Mouse (Mus musculus) E14TG2a.4 (cell line): ENCODE results near the gene Ccdc187.

Experiments
- H3K27me3 ChIP-seq: 2 replicates; pipeline ENCODE4 v1.6.1; 2014; ENCODE audit warnings: low read length, control low read depth; ENCODE audit not compliant: insufficient read depth
- H3K36me3 ChIP-seq: 2 replicates; pipeline ENCODE4 v1.6.1; 2014; ENCODE audit warnings: low read length, control low read depth; ENCODE audit not compliant: insufficient read depth
- H3K4me1 ChIP-seq: replicated peaks from 2 replicates; pipeline ENCODE4 v1.6.1; 2014; ENCODE audit warnings: low read depth, low read length, control low read depth
- H3K4me3 ChIP-seq: replicated peaks from 2 replicates; pipeline ENCODE4 v1.5.1; 2014; ENCODE audit warnings: mild to moderate bottlenecking, low read length
- H3K9me3 ChIP-seq: 2 replicates; pipeline ENCODE4 v1.6.1; 2014; ENCODE audit warnings: low read length, control low read depth
- CTCF ChIP-seq: conservative IDR thresholded peaks from 2 replicates; pipeline ENCODE4 v1.5.1; 2014; ENCODE audit warnings: low read length
- NANOG ChIP-seq: IDR thresholded peaks from 2 replicates; pipeline ENCODE4 v1.6.1; 2014; ENCODE audit warnings: borderline replicate concordance, low read length, mixed read lengths
- POU5F1 ChIP-seq: IDR thresholded peaks from 2 replicates; pipeline ENCODE4 v1.6.1; 2014; ENCODE audit warnings: low read length, borderline replicate concordance

Gene Ccdc187

GRCm38 (mm10) chr2:26313394-26313793, 19.0 kb upstream of the Ccdc187 start:
- Histone ChIP-seq H3K27me3 (peaks cover 31% of the 10 kb centered on the region), H3K4me1 (peaks cover 34% of the 10 kb centered on the region), H3K9me3 (no peaks in the 10 kb centered on the region), H3K4me3 (no peak overlapping the region), H3K36me3 (no peaks in the 10 kb centered on the region)
- TF ChIP-seq POU5F1 (no peak), CTCF (no peak), NANOG (no peak)

DNA sequence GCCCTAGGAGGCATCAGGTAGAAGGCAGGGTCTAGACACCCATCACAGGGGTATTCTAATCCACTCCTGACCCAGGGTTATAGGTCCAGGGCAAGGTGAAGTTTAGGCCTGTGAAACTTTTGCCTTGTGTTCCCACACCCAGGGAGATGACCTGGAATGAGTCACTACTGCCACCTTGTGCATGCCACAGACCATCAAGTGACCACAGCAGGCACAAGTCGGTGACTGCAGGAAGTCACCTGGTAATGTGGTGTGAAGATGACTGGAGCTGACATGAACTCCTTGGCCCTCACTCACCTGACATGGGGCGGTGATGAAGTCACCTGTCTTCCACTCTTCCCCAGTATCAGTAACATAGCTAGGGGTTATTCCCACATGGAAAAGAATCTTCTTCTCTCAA, 18.5 kb upstream of the Ccdc187 start:
- Histone ChIP-seq H3K36me3 (no peaks in the 10 kb centered on the region), H3K9me3 (no peaks in the 10 kb centered on the region), H3K4me3 (no peak overlapping the region), H3K27me3 (peaks cover 25% of the 10 kb centered on the region), H3K4me1 (peaks cover 34% of the 10 kb centered on the region)
- TF ChIP-seq CTCF (no peak), POU5F1 (no peak), NANOG (no peak)

DNA sequence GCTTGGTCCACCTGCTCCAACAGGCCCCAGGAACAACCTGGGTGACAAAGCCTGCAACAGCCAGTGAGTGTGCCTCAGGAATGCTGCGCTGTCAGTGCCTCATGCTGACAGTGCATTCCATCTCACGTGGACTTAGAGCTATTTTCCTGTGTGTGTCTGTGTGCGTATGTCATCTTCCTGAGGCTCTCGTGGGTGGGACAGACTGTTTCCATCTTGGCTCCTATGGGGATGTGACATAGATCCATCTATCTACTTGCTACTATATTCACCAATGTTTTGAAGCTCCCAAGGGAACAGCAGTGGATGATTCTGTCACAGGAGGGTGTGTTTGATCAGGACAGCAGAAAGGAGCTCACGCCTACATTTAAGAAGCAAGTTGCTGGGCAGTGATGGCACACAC, 17.6 kb upstream of the Ccdc187 start:
- Histone ChIP-seq H3K27me3 (peaks cover 16% of the 10 kb centered on the region), H3K4me1 (peaks cover 34% of the 10 kb centered on the region), H3K4me3 (no peak overlapping the region), H3K36me3 (no peaks in the 10 kb centered on the region), H3K9me3 (no peaks in the 10 kb centered on the region)
- TF ChIP-seq POU5F1 (no peak), CTCF (no peak), NANOG (no peak)

DNA sequence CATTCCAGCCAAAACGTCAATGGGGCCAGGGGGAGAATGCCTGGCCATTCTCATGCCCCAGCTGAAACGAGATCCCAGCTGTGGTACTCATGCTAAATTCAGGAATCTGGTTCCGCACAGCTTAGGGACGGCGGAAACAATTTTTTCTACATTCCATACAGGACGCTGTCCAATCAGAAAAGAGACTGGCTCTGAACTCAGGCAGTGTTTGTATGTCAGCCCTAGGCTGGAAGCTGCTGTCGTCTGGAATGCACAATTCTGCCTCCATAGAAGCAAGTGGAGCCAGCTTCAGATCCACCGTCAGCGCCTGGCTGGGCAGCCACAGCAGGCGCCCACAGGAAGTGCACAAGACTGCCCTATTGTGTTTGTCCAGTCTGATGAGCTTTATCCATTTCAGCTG, 15.4 kb upstream of the Ccdc187 start:
- no peak for TF ChIP-seq CTCF
- no peak for TF ChIP-seq NANOG
- TF ChIP-seq POU5F1: no peak
- H3K4me1 ChIP-seq: peaks cover 28% of the 10 kb centered on the region

DNA sequence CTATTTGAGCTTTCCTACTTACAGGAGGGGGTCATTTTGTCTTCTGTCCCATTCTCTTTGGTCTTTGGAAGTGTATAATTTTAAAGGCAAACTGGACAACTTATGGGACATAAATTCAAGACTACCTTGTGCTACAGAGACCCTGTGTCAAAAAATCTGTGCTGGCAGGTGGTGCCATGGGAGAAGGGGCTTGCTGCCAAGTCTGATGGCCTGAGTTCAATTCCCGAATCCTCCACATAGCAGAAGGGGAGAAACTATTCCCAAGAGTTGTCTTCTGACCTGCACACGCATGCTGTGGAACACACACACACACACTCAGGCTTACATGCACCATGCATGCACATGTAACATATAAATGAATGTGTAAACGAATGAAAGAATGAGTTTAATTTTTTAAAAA, 12.3 kb upstream of the Ccdc187 start:
- Histone ChIP-seq H3K4me3 (no peak overlapping the region), H3K27me3 (no peaks in the 10 kb centered on the region), H3K9me3 (no peaks in the 10 kb centered on the region), H3K4me1 (peaks cover 26% of the 10 kb centered on the region), H3K36me3 (no peaks in the 10 kb centered on the region)
- TF ChIP-seq NANOG: no peak
- TF ChIP-seq CTCF: no peak
- TF ChIP-seq POU5F1: no peak

More for the DNA sequence above, 15.4 kb upstream of the Ccdc187 start:
- no peaks in the 10 kb centered on the region for H3K36me3 ChIP-seq
- no peaks in the 10 kb centered on the region for H3K9me3 ChIP-seq
- H3K4me3 ChIP-seq: no peak overlapping the region
- no peaks in the 10 kb centered on the region for H3K27me3 ChIP-seq

DNA sequence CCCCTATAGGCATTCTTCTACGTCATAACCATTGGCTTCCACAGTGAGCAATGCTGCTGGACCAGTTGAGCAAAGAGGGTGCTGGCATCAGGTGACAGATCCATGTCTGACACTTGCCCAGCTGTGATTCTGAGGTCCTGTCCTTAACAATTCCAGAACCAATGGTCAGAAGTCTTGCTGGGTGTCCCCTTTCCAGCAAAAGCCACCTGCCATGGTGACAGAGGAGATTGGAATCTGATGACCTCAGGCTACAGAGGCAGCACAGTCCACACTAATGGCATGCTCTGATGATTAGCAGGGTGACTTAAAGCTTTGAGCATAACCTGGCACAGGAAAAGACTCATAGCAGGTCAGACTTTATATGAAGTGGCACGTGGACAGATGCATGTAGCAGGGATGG, 11.2 kb upstream of the Ccdc187 start:
- H3K27me3 ChIP-seq: no peaks in the 10 kb centered on the region
- TF ChIP-seq POU5F1 (no peak), CTCF (no peak)
- H3K4me3 ChIP-seq: no peak overlapping the region
- H3K9me3 ChIP-seq: no peaks in the 10 kb centered on the region
- H3K4me1 ChIP-seq: peaks cover 36% of the 10 kb centered on the region
- H3K36me3 ChIP-seq: no peaks in the 10 kb centered on the region

DNA sequence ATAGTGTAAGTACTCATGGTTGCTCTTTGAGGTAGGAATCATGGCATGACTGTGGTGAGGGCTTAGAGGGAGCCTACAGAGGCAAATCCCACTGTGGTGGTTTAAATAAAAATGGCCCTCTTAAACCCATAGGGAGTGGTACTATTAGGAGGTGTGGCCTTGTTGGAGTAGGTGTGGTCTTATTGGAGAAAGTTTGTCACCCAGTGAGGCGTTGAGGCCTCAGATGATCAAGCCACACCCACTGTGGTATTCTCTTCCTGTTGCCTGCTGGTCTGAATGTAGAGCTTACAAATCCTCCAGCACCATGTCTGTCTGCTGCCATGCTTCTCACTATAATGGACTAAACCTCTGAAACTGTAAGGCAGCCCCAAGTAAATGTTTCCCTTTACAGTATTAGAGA, 10.4 kb upstream of the Ccdc187 start:
- no peak overlapping the region for H3K4me3 ChIP-seq
- TF ChIP-seq NANOG: no peak
- TF ChIP-seq CTCF: no peak
- TF ChIP-seq POU5F1: no peak
- H3K9me3 ChIP-seq: no peaks in the 10 kb centered on the region

GRCm38 (mm10) chr2:26302005-26302503, 7.7 kb upstream of the Ccdc187 start:
- no peaks in the 10 kb centered on the region for H3K36me3 ChIP-seq
- no peaks in the 10 kb centered on the region; the same call in 1 of the 2 replicates for H3K27me3 ChIP-seq
- H3K4me3 ChIP-seq: no peak overlapping the region
- H3K4me1 ChIP-seq: peaks cover 57% of the 10 kb centered on the region
- TF ChIP-seq POU5F1: no peak
- no peak for TF ChIP-seq CTCF
- no peak for TF ChIP-seq NANOG
- H3K9me3 ChIP-seq: no peaks in the 10 kb centered on the region

More for the DNA sequence above, 10.4 kb upstream of the Ccdc187 start:
- no peaks in the 10 kb centered on the region for H3K36me3 ChIP-seq
- no peaks in the 10 kb centered on the region; the same call in 1 of the 2 replicates for H3K27me3 ChIP-seq
- peaks cover 40% of the 10 kb centered on the region for H3K4me1 ChIP-seq

DNA sequence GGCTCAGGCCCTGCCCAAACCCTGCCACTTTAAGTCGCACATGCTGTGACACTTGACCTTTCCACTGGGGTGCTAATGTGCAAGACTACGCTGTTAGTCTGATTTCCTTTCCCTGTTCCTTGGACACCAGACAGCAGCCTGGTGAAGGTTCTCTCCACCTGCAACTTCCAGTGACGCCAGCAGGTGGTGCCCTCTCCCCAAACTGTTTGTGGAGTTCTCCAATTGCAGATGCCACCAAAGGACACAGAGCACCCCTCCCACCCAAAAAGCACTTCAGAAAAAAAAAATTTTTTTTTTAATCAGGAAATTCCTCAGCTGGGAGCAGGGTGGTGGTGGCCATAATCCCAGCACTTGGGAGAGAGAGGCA, 6.4 kb upstream of the Ccdc187 start:
- TF ChIP-seq CTCF: peak; percentile 87
- TF ChIP-seq POU5F1: no peak
- Histone ChIP-seq H3K4me1 (peaks cover 64% of the 10 kb centered on the region), H3K36me3 (no peaks in the 10 kb centered on the region), H3K9me3 (no peaks in the 10 kb centered on the region), H3K27me3 (no peaks in the 10 kb centered on the region; the same call in 1 of the 2 replicates), H3K4me3 (peak overlapping the region; percentile 55; the same call in 1 of the 2 replicates)
